Mouse (Mus musculus) embryonic stem cell, embryonic (primary cell): ENCODE measurements around the gene Ghr.

Experiments used
- CTCF ChIA-PET, 4 experiments: fragments of 300-600 bp in 2 of 4; fragments of 350-600 bp in 2 of 4; sonication (Branson Sonifier 250); formaldehyde crosslinking; loops; one replicate each; lab custom pipeline; 2022; ENCODE audit warnings: inconsistent platforms in 2 of 4; lab: Charles Lee
- POLR2A ChIA-PET, 4 experiments: fragments of 300-600 bp in 2 of 4; fragments of 350-600 bp in 2 of 4; sonication (Branson Sonifier 250); formaldehyde crosslinking; loops; one replicate each; lab custom pipeline; 2022; ENCODE audit warnings: antibody characterized with exemption in 4 of 4, inconsistent platforms in 1 of 4; lab: Charles Lee

Gene Ghr

DNA sequence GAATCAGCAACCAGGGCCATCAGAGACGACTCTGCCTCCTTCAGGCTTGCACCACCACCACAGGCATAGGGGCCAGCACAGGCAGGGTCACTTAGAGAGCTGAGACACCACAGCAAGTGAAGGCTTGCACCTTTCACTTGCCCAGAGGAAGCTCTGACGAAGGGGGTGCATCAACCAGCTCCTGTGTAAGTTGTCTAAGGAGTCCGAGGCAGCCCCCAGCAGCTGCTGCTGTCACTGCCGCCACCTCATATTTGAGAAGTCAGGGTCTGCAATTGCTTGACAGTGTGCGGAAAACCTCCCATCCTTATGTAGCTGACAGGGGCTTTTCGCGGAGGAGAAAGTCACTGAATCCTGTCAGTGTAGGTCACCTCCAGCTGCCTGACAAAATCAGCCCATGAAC is 304.1 kb downstream of the Ghr start:
- POLR2A ChIA-PET: interaction anchor here in 1 of 4 experiments (0.9 kb wide), 1 partner anchor 24 kb away, joined by 3 read pairs; the partner anchor contains the start of gene Ccdc152
- CTCF ChIA-PET: interaction anchor here in 1 of 4 experiments (0.6 kb wide), 1 partner anchor 630 kb away, joined by 3 read pairs; no protein-coding TSS in a partner anchor

DNA sequence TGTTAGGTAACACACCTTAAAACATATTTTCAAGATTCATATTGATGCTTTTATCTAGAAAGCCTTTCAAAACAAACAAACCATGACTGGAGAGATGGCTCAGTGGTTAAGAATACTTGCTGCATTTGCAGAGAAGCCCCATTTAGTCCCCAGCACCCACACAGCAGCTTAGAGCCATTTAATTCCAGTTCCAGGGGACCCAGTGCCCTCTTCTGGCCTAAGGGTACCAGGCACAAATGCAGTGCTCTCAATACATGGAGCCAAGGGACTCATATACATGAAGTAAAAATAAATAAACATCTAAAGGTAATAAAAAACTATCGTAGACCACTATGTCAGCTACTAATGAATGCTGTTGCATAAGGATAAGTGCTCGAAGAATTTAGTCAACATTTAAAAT is 305.9 kb downstream of the Ghr start:
- CTCF ChIA-PET: interaction anchor here in 2 of 4 experiments (0.7 to 1.3 kb wide), 2 partner anchors 63 to 74 kb away, joined by 3 to 4 read pairs; no protein-coding TSS in a partner anchor
- POLR2A ChIA-PET: no interaction called here

DNA sequence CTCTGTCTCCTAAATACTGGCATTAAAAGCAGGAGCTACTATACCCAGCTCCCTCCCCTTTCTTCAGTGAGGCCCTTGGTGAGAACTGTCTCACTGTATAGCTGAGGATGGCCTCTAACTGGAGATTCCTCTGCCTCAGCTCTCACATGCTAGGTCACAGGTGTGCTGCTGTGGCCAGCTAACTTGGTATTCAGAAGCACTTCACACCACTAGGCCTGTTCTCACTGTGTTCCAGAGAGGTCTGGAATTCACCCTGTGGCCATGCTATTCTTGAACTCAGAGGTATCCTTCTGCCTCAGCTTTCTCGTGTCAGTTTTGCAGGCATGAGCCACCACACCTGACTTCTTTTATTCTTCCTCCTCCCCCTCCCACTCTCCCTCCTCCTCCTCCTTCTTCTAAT is 310.1 kb downstream of the Ghr start:
- POLR2A ChIA-PET: interaction anchor here in 1 of 4 experiments (1.0 kb wide), 1 partner anchor 10 kb away, joined by 3 read pairs; no protein-coding TSS in a partner anchor
- CTCF ChIA-PET: no interaction called here

- CTCF ChIA-PET: no interaction called here
These were observed 312.1 kb downstream of the Ghr start for GRCm38 (mm10) chr15:3271216-3271615.

DNA sequence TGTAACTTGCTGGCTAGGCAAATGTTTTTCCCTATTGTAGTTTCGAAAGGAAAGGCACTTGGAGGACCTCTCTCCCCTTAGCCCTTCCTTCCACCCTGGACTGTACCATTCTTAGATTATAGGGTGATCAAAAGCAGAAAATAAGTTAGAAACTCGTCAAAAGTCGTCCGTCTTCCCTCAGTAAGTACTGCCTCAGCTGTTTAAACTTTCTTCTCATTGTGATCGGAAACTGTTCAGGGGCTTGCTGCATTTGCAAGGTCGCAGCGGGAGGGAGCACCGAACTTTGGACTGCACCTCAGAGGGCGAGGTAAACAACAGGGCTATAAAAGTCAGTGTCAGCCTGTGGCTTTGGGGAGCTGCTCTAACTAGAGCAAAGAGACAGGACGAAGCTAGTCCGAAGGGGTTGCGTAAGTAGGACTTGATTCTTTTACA is 312.6 kb downstream of the Ghr start:
- POLR2A ChIA-PET: interaction anchor here in 1 of 4 experiments (0.8 kb wide), 1 partner anchor 16 kb away, joined by 4 read pairs; no protein-coding TSS in a partner anchor
- CTCF ChIA-PET: no interaction called here

More at GRCm38 (mm10) chr15:3271216-3271615, 312.1 kb downstream of the Ghr start:
- POLR2A ChIA-PET: interaction anchor here in 2 of 4 experiments (0.8 to 1.2 kb wide), 2 partner anchors 17 to 19 kb away, joined by 4 to 5 read pairs; no protein-coding TSS in a partner anchor

- POLR2A ChIA-PET: interaction anchor here in 1 of 4 experiments (0.8 kb wide), 1 partner anchor 15 kb away, joined by 4 read pairs; no protein-coding TSS in a partner anchor
- CTCF ChIA-PET: no interaction called here
These were observed 313.2 kb downstream of the Ghr start for GRCm38 (mm10) chr15:3269996-3270645.

GRCm38 (mm10) chr15:3269496-3269895 is 313.8 kb downstream of the Ghr start:
- ChIA-PET POLR2A (no interaction called here), CTCF (no interaction called here)

DNA sequence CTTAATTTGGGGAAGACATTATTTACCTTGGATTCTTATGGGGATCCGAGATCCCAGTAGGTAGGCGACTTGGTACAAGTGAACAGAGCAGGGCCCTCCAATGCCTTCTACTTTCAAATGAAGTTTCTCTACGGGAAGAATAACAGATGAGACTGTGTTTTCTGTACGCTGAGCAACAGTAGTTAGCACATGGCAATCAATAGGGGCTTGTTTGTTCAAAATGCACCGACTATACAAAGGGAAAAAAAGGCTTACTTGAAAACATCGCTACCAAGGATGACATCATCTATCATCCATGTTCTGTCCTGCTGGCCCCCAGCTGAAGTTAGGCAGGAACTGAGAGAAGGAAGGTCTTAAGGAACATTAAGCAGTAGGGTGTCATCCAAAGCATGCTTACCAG is 315.0 kb downstream of the Ghr start, which contains the start of gene Selenop:
Selenop (plus strand) TSS at position 301 of the 400 bp plus-strand sequence.
- ChIA-PET POLR2A (no interaction called here), CTCF (no interaction called here)
